Mouse (Mus musculus) ZHBTc4 (cell line): ENCODE measurements at regions not wholly inside any gene's neighbourhood (a gene's known extent, or its start where the extent isn't known, plus 50 kb on each side); places are given as distances from the start of the nearest gene placed in this dataset.

Experiments used
- DNase-seq: peaks from one replicate; pipeline ENCODE4 v3.0.0-alpha.2; 2011; ENCODE audit warnings: low read depth, low spot score

GRCm38 (mm10) chr1:34642304-34642893, 62.9 kb downstream of the Amer3 start:
- peak; percentile 82 for DNase-seq

GRCm38 (mm10) chr1:34653963-34654644, 74.6 kb downstream of the Amer3 start:
- no peak for DNase-seq

- no peak for DNase-seq
Observed at GRCm38 (mm10) chr1:34657481-34657880, 78.0 kb downstream of the Amer3 start.

- DNase-seq = no peak
Observed at GRCm38 (mm10) chr1:34663875-34664547, 84.6 kb downstream of the Amer3 start.

- peak; percentile 21 for DNase-seq
Observed at GRCm38 (mm10) chr1:34664816-34665511, 85.5 kb downstream of the Amer3 start.

GRCm38 (mm10) chr1:34665512-34665854, 86.0 kb downstream of the Amer3 start:
- no peak for DNase-seq

- DNase-seq = peak; percentile 12
Observed at GRCm38 (mm10) chr1:34666226-34666662, 86.8 kb downstream of the Amer3 start.

- DNase-seq = no peak
Observed at GRCm38 (mm10) chr1:34677105-34677741, 97.8 kb downstream of the Amer3 start.

- peak; percentile 39 for DNase-seq
Observed at GRCm38 (mm10) chr1:34677832-34678733, 98.6 kb downstream of the Amer3 start.

- peak; percentile 14 for DNase-seq
Observed at GRCm38 (mm10) chr1:34678734-34679068, 99.2 kb downstream of the Amer3 start.

- DNase-seq = no peak
Observed at GRCm38 (mm10) chr1:34686539-34686938, 107.1 kb downstream of the Amer3 start.

- no peak for DNase-seq
Observed at GRCm38 (mm10) chr1:34696533-34696932, 117.1 kb downstream of the Amer3 start.

- peak; percentile 80 for DNase-seq
Observed at GRCm38 (mm10) chr1:34700237-34701030, 121.0 kb downstream of the Amer3 start.

GRCm38 (mm10) chr1:34701436-34701835, 122.0 kb downstream of the Amer3 start:
- no peak for DNase-seq

GRCm38 (mm10) chr1:34709089-34709488, 129.6 kb downstream of the Amer3 start:
- no peak for DNase-seq

- no peak for DNase-seq
Observed at GRCm38 (mm10) chr1:34722674-34723073, 120.2 kb downstream of the Fam168b start.

GRCm38 (mm10) chr1:34732156-34732555, 110.7 kb downstream of the Fam168b start:
- DNase-seq = no peak

GRCm38 (mm10) chr1:34733026-34733913, 109.6 kb downstream of the Fam168b start:
- DNase-seq = no peak
